Comparison of ENCODE assay signal across 29 mouse cellular contexts in the genomic region with DNA sequence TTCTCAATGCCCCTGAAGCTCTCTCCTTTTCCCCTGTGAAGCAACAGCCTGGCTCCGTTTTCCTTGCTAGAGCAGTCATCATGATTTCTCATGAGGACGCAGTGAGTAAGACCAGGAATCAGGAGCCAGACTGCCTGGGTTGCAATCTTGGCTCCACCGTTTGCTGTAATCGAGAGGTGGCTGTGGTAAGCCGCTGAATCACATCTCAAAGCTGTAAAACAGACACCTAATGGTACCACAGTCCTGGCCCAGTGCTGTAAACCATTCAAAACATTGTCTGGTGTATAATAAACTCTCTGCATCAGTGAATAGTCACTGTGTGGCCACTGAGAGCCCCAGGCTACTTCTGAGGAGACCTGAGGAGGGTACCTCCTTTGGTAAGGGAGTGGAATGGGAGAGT.
DNase-seq lines count a peak whose midpoint lies in the region; ATAC-seq and TF ChIP-seq lines count a peak whose summit lies in the region.
"Had no signal": no experiment of that assay in that cellular context is flagged by ENCODE, and none has a peak within 500 bp of the region (broad histone marks: within the 10 kb centered on the region; RNA-seq: fewer than 3 reads in every experiment).

No protein-coding gene starts in this region.

- peak; percentile 59; the same call in 1 of the 2 replicates for ATAC-seq in intestine, postnatal 0 days
- ATAC-seq in intestine, embryonic 16.5 days = no peak
- ATAC-seq: hindbrain, postnatal 0 days; midbrain, embryonic 15.5 days had no signal

- H3K36me3 ChIP-seq in intestine, postnatal 0 days (ENCODE audit: control insufficient read depth, insufficient read depth) = no peaks in the 10 kb centered on the region
- H3K36me3 ChIP-seq in intestine, embryonic 16.5 days (ENCODE audit: control insufficient read depth, insufficient read depth, low read length) = no peaks in the 10 kb centered on the region
- H3K36me3 ChIP-seq: embryonic facial prominence, embryonic 12.5 days; forebrain, embryonic 12.5 days; heart, embryonic 10.5 days; kidney, embryonic 15.5 days; limb, embryonic 10.5 days; liver, embryonic 15.5 days; lung, embryonic 15.5 days; midbrain, embryonic 15.5 days; neural tube, embryonic 13.5 days had no signal

- TF ChIP-seq CTCF in intestine, postnatal 0 days (IDR thresholded peaks at IDR 0.05; ENCODE audit: low read depth) = no peak

- WGBS in intestine, postnatal 0 days = 27% methylated on average over 5 of the region's 5 CpGs
- WGBS in intestine, embryonic 16.5 days = 28% methylated on average over 5 of the region's 5 CpGs

- no peaks in the 10 kb centered on the region for H3K27me3 ChIP-seq in intestine, postnatal 0 days (replicated peaks; ENCODE audit: control insufficient read depth, insufficient read depth, low read length)
- no peaks in the 10 kb centered on the region for H3K27me3 ChIP-seq in intestine, embryonic 16.5 days (replicated peaks; ENCODE audit: control insufficient read depth, insufficient read depth, low read length)
- H3K27me3 ChIP-seq: embryonic facial prominence, embryonic 12.5 days; forebrain, embryonic 12.5 days; kidney, embryonic 15.5 days; liver, embryonic 15.5 days; lung, embryonic 15.5 days; megakaryocyte, embryonic 14.5 days; midbrain, embryonic 15.5 days; neural tube, embryonic 13.5 days had no signal

- peak overlapping the region; percentile 73 for H3K27ac ChIP-seq in intestine, postnatal 0 days (ENCODE audit: low read depth, low read length)
- no peak overlapping the region for H3K27ac ChIP-seq in intestine, embryonic 16.5 days (ENCODE audit: low read length)
- H3K27ac ChIP-seq: embryonic facial prominence, embryonic 12.5 days; forebrain, embryonic 12.5 days; heart, embryonic 10.5 days; hindbrain, postnatal 0 days; kidney, embryonic 15.5 days; limb, embryonic 10.5 days; liver, embryonic 15.5 days; lung, embryonic 15.5 days; midbrain, embryonic 15.5 days; neural tube, embryonic 13.5 days; stomach, postnatal 0 days had no signal

- no peaks in the 10 kb centered on the region for H3K9me3 ChIP-seq in intestine, postnatal 0 days (ENCODE audit: control insufficient read depth)
- H3K9me3 ChIP-seq in intestine, embryonic 16.5 days (ENCODE audit: control insufficient read depth, low read length) = no peaks in the 10 kb centered on the region
- H3K9me3 ChIP-seq: embryonic facial prominence, embryonic 12.5 days; forebrain, embryonic 12.5 days; heart, embryonic 10.5 days; kidney, embryonic 15.5 days; limb, embryonic 10.5 days; liver, embryonic 15.5 days; lung, embryonic 15.5 days; midbrain, embryonic 15.5 days; neural tube, embryonic 13.5 days had no signal

- H3K4me1 ChIP-seq in intestine, postnatal 0 days (replicated peaks; ENCODE audit: control insufficient read depth, insufficient read depth, low read length) = no peaks in the 10 kb centered on the region
- H3K4me1 ChIP-seq in intestine, embryonic 16.5 days (ENCODE audit: control insufficient read depth, insufficient read depth, low read length) = no peaks in the 10 kb centered on the region; the same call in 1 of the 2 replicates
- H3K4me1 ChIP-seq: embryonic facial prominence, embryonic 12.5 days; heart, embryonic 10.5 days; kidney, embryonic 15.5 days; liver, embryonic 15.5 days; megakaryocyte, embryonic 14.5 days had no signal

- peak; percentile 61 for DNase-seq in adrenal gland, adult 2 months
- DNase-seq in adrenal gland, adult 8-10 months = no peak
- peak; percentile 27 to 48 for DNase-seq in adrenal gland, postnatal 36 days
- peak; percentile 10 for DNase-seq in skeletal muscle tissue, adult 2 months (ENCODE audit: low read depth, low spot score)
- DNase-seq in thymus, postnatal 0 days (ENCODE audit: low spot score) = no peak
- no peak for DNase-seq in frontal cortex, adult 2 months (ENCODE audit: extremely low spot score in 1 of 2, low spot score in 1 of 2)
- DNase-seq: cerebellum, adult 11-12 months; cerebellum, postnatal 25 days; kidney, adult 11 months; kidney, postnatal 36 days; liver; lung, postnatal 36 days; right cerebral cortex, adult 18-20 months; right cerebral cortex, postnatal 4 days; thymus, adult 2 months had no signal

- H3K9ac ChIP-seq in intestine, postnatal 0 days (ENCODE audit: low read depth, low read length) = no peak overlapping the region
- H3K9ac ChIP-seq in intestine, embryonic 16.5 days (ENCODE audit: low read depth, low read length) = no peak overlapping the region
- H3K9ac ChIP-seq: embryonic facial prominence, embryonic 12.5 days; forebrain, embryonic 12.5 days; kidney, embryonic 15.5 days; liver, embryonic 15.5 days; lung, embryonic 15.5 days; midbrain, embryonic 15.5 days; neural tube, embryonic 13.5 days had no signal

- H3K4me2 ChIP-seq in intestine, postnatal 0 days (replicated peaks; ENCODE audit: low read depth) = no peak overlapping the region
- no peak overlapping the region for H3K4me2 ChIP-seq in intestine, embryonic 16.5 days (ENCODE audit: low read depth, low read length)
- H3K4me2 ChIP-seq: embryonic facial prominence, embryonic 12.5 days; forebrain, embryonic 12.5 days; kidney, embryonic 15.5 days; liver, embryonic 15.5 days; lung, embryonic 15.5 days; midbrain, embryonic 15.5 days; neural tube, embryonic 13.5 days had no signal

- no peak overlapping the region for H3K4me3 ChIP-seq in intestine, postnatal 0 days (ENCODE audit: low read depth, low read length)
- no peak overlapping the region for H3K4me3 ChIP-seq in intestine, embryonic 16.5 days (ENCODE audit: low read length)
- H3K4me3 ChIP-seq: embryonic facial prominence, embryonic 12.5 days; forebrain, embryonic 12.5 days; heart, embryonic 10.5 days; kidney, embryonic 15.5 days; limb, embryonic 10.5 days; liver, embryonic 15.5 days; lung, embryonic 15.5 days; megakaryocyte, embryonic 14.5 days; midbrain, embryonic 15.5 days; neural tube, embryonic 13.5 days had no signal

Comparison
In these comparisons a context has a peak if more than half of its experiments do, and no peak if none do; other contexts are left out.
1. DNase-seq: peak in adrenal gland, adult 2 months (single experiment), adrenal gland, postnatal 36 days (2 of 2) and skeletal muscle tissue, adult 2 months (single experiment); none in adrenal gland, adult 8-10 months (single experiment), thymus, postnatal 0 days (single experiment) and frontal cortex, adult 2 months (0 of 2).